Mouse (Mus musculus) stomach, postnatal 0 days (tissue): ENCODE results near the gene Gm1043. TPM values are rescaled to one million over a fixed set of nuclear protein-coding genes. Genes with fewer than 3 reads are reported as not detected.

ENCODE experiments used
- ATAC-seq: fragments of 200-750 bp; cut with Nextera tagmentation; 2 replicates; pipeline ENCODE4 v1.8.0; 2017; ENCODE audit not compliant: low FRiP score, low TSS enrichment
- DNase-seq: peaks from one replicate; pipeline ENCODE4 v3.0.0-alpha.2; 2016; ENCODE audit warnings: low spot score
- H3K27ac ChIP-seq: fragments of 300-500 bp; sonication (generic); replicated peaks from 2 replicates; pipeline ENCODE4 v1.5.1; 2014; ENCODE audit warnings: mild to moderate bottlenecking, control low read depth
- H3K27me3 ChIP-seq: fragments of 300-500 bp; sonication (generic); 2 replicates; pipeline ENCODE4 v1.6.1; 2014; ENCODE audit warnings: low read length; ENCODE audit not compliant: control insufficient read depth, insufficient read depth
- H3K36me3 ChIP-seq: fragments of 300-500 bp; sonication (generic); 2 replicates; pipeline ENCODE4 v1.6.1; 2014; ENCODE audit warnings: low read length, mixed read lengths; ENCODE audit not compliant: control insufficient read depth, insufficient read depth
- H3K4me1 ChIP-seq: fragments of 300-500 bp; sonication (generic); replicated peaks from 2 replicates; pipeline ENCODE4 v1.6.1; 2014; ENCODE audit warnings: antibody characterized with exemption; ENCODE audit not compliant: control insufficient read depth, insufficient read depth
- H3K4me2 ChIP-seq: fragments of 300-500 bp; sonication (generic); replicated peaks from 2 replicates; pipeline ENCODE4 v1.6.1; 2014; ENCODE audit warnings: low read depth, mild to moderate bottlenecking, control low read depth, moderate library complexity
- H3K4me3 ChIP-seq: fragments of 300-500 bp; sonication (generic); 2 replicates; pipeline ENCODE4 v1.5.1; 2014; ENCODE audit warnings: low read depth, low read length, control low read depth
- H3K9ac ChIP-seq: fragments of 300-500 bp; sonication (generic); 2 replicates; pipeline ENCODE4 v1.6.1; 2014; ENCODE audit warnings: mild to moderate bottlenecking, low read length, control low read depth, mixed read lengths
- H3K9me3 ChIP-seq: fragments of 300-500 bp; sonication (generic); 2 replicates; pipeline ENCODE4 v1.6.1; 2016; ENCODE audit warnings: low read length; ENCODE audit not compliant: control insufficient read depth
- CTCF ChIP-seq: IDR thresholded peaks from 2 replicates; pipeline ENCODE4 v1.5.1; 2016; ENCODE audit warnings: antibody characterized with exemption, low read depth, mild to moderate bottlenecking, moderate library complexity
- EP300 ChIP-seq: optimal IDR thresholded peaks from 2 replicates; pipeline ENCODE3; 2016; ENCODE audit warnings: antibody characterized with exemption
- WGBS: fragments of 180-500 bp; shearing (Covaris S2); extraction: QIAGEN DNeasy Blood & Tissue Kit; methylation state at CpG from one replicate; pipeline ENCODE4 v1.1.7; 2014; 5-methylcytosine and 5-hydroxymethylcytosine counted together
- polyA plus RNA-seq: library from polyadenylated mRNA; unstranded; fragments of >200 nt; fragmentation: Nextera tagmentation; extraction: Ambion mirVana; gene quantifications from 2 replicates; pipeline ENCODE4 v1.2.1, GENCODE M21; 2015

Gene Gm1043
- polyA plus RNA-seq, 1 experiment from 2014 or later: 0.02 TPM

DNA sequence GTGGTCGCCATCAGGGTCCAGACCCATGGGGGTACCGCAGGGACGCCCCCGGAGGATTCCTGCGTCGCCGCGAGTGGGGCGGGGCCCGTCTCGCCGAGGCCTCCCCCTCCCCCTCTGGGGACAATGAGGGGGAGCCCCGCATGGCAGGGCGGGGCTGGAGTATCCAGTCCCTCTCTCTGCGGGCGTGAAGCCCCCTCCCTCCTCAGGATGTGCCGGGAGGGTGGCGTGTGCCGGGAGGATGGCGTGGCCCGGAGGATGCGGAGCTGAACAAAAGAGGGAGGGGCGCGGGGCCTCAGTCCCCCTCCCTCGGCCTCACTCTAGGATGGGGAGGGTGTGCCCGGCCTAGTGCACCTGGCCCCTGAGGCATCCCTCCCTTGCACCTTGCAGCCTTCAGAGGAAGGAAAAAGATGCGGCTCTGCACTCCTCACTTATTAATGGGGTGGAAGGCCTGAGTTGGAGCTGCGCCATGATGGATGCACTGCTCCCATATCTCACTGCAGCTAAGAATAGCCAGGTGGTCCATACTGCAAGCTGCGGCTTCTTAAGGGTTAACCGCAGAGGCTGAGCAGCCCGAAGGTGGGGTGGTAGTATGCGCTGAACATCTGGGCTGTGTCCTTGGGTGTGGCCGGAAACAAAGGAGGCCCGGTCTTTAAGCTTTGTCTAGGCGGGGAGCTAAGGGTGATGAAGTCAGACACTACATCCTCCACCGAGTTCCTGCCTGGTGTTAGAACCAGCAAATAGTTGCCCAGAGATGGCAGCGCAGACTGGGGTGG is 161.2 kb downstream of the Gm1043 start:
- H3K27ac ChIP-seq: no peak overlapping the region
- H3K9me3 ChIP-seq: no peaks in the 10 kb centered on the region
- no peak for TF ChIP-seq EP300
- TF ChIP-seq CTCF: no peak
- H3K27me3 ChIP-seq: peaks cover 28% of the 10 kb centered on the region
- peak overlapping the region; percentile 62 for H3K4me2 ChIP-seq
- H3K9ac ChIP-seq: no peak overlapping the region
- no peaks in the 10 kb centered on the region for H3K36me3 ChIP-seq
- WGBS: 4% methylated on average over 33 of the region's 37 CpGs
- peak overlapping the region; percentile 39 for H3K4me3 ChIP-seq
- ATAC-seq (peak; percentile 17; the same call in 1 of the 2 replicates), DNase-seq (no peak)
- no peaks in the 10 kb centered on the region for H3K4me1 ChIP-seq

DNA sequence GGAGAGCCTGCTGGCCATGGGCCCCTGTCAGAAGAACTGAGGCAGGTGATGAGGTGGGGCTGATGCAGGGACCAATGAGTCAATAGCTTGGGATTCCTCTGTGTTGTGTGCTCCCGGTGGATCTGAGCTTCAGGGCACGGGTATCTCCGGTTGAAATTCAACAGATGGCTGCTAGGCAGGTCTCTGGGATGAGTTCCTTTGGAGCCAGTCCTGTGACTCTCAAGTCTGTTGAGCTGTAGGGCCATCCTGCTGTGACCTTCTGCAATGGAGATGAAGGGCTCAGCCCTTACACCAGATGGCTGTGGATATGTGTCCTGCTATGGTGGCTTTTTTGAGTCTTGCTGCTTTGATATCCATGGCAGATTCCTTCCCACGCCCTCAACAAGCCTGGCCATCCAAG is 162.3 kb downstream of the Gm1043 start:
- no peak for TF ChIP-seq EP300
- TF ChIP-seq CTCF: no peak
- DNase-seq (no peak), ATAC-seq (no peak)
- no peaks in the 10 kb centered on the region for H3K36me3 ChIP-seq
- H3K4me3 ChIP-seq: no peak overlapping the region
- H3K9ac ChIP-seq: no peak overlapping the region
- no peak overlapping the region for H3K27ac ChIP-seq
- 37% methylated on average over 4 of the region's 4 CpGs for WGBS
- no peak overlapping the region for H3K4me2 ChIP-seq
- no peaks in the 10 kb centered on the region for H3K9me3 ChIP-seq
- peaks cover 18% of the 10 kb centered on the region for H3K27me3 ChIP-seq
- no peaks in the 10 kb centered on the region for H3K4me1 ChIP-seq

- WGBS: 60% methylated on average over 3 of the region's 3 CpGs
These were observed 163.7 kb downstream of the Gm1043 start for GRCm38 (mm10) chr5:37248870-37249269.

DNA sequence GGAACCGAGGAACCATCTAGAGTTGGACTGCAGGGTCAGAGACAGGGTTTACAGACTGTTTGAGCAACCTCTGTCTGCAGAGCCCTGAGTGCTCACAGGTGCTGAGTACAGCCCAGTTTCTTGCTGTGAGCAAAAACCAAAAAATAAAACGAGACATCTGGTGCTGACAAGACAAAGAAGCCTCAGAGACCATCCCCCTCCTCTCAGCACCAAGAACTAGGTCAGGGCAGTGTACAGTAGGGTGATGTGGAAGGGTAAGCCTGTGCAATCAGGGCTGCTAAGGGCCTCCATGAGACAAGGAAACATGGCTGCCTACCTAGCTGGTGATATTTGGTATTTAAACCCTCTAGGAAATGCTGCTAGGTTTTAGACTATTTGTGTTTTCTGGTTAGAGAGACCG is 166.4 kb downstream of the Gm1043 start:
- Histone ChIP-seq H3K4me3 (no peak overlapping the region), H3K4me2 (no peak overlapping the region), H3K9ac (no peak overlapping the region), H3K27ac (no peak overlapping the region), H3K36me3 (no peaks in the 10 kb centered on the region), H3K4me1 (no peaks in the 10 kb centered on the region), H3K9me3 (no peaks in the 10 kb centered on the region), H3K27me3 (no peaks in the 10 kb centered on the region)
- no peak for TF ChIP-seq CTCF
- no peak for ATAC-seq
- WGBS: 45% methylated on average over 3 of the region's 3 CpGs
- no peak for DNase-seq

More at GRCm38 (mm10) chr5:37248870-37249269, 163.7 kb downstream of the Gm1043 start:
- Histone ChIP-seq H3K4me1 (no peaks in the 10 kb centered on the region), H3K36me3 (no peaks in the 10 kb centered on the region), H3K27me3 (peaks cover 11% of the 10 kb centered on the region; the same call in 1 of the 2 replicates), H3K4me2 (no peak overlapping the region), H3K4me3 (no peak overlapping the region), H3K9ac (no peak overlapping the region), H3K9me3 (no peaks in the 10 kb centered on the region), H3K27ac (no peak overlapping the region)
- TF ChIP-seq CTCF: no peak
- no peak for ATAC-seq
- no peak for DNase-seq

- Histone ChIP-seq H3K4me1 (no peaks in the 10 kb centered on the region), H3K27me3 (no peaks in the 10 kb centered on the region), H3K4me3 (no peak overlapping the region), H3K9ac (no peak overlapping the region), H3K9me3 (no peaks in the 10 kb centered on the region), H3K36me3 (no peaks in the 10 kb centered on the region), H3K4me2 (no peak overlapping the region), H3K27ac (no peak overlapping the region)
- ATAC-seq (no peak), DNase-seq (no peak)
- TF ChIP-seq EP300: no peak
- TF ChIP-seq CTCF: no peak
- WGBS: 74% methylated on average over 9 of the region's 9 CpGs
These were observed 167.1 kb downstream of the Gm1043 start for GRCm38 (mm10) chr5:37252101-37252804.

DNA sequence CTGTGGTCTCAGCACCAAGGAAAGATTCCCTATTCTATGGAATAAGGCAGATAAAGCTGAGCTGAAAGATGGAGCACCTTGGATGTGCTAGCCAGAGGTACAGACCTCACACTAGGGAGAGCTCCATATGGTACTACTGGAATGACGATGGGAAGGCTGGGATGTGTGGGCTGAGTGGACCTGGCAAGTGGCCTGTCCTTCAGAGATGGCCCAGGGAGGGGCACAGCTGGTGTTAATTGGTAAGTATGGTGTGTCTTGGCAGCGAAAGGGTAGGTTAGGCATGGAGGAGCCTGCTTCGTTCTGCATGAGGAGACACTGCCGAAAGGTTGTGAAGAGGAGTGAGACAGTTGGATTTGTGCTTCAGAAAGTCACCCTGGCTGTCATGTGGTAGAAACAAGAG is 169.4 kb downstream of the Gm1043 start:
- ATAC-seq: no peak
- Histone ChIP-seq H3K9me3 (no peaks in the 10 kb centered on the region), H3K36me3 (no peaks in the 10 kb centered on the region), H3K4me1 (no peaks in the 10 kb centered on the region), H3K9ac (no peak overlapping the region), H3K27me3 (no peaks in the 10 kb centered on the region), H3K27ac (no peak overlapping the region), H3K4me3 (no peak overlapping the region), H3K4me2 (no peak overlapping the region)
- 89% methylated on average over 4 of the region's 4 CpGs for WGBS
- DNase-seq: no peak
- no peak for TF ChIP-seq CTCF
- TF ChIP-seq EP300: no peak
